Mouse (Mus musculus) hindbrain, embryonic 11.5 days (tissue): Measurements from ENCODE around the gene Eftud2. TPM values are rescaled to one million over a fixed set of nuclear protein-coding genes. Genes with fewer than 3 reads are reported as not detected.

ENCODE experiments used
- ATAC-seq: fragments of 200-750 bp; cut with Nextera tagmentation; 2 replicates; pipeline ENCODE4 v1.8.0; 2017; ENCODE audit warnings: mild to moderate bottlenecking, moderate TSS enrichment, moderate library complexity; ENCODE audit not compliant: low FRiP score
- DNase-seq: peaks from one replicate; pipeline ENCODE4 v3.0.0-alpha.2; 2015; ENCODE audit warnings: low spot score
- H3K27ac ChIP-seq: fragments of 300-500 bp; sonication (generic); 2 replicates; pipeline ENCODE4 v1.5.1; 2014; ENCODE audit warnings: mild to moderate bottlenecking, low read depth, low read length
- H3K27me3 ChIP-seq: fragments of 300-500 bp; sonication (generic); 2 replicates; pipeline ENCODE4 v1.6.1; 2014; ENCODE audit warnings: mild to moderate bottlenecking, low read length, moderate library complexity, mixed read lengths; ENCODE audit not compliant: control insufficient read depth, insufficient read depth
- H3K36me3 ChIP-seq: fragments of 300-500 bp; sonication (generic); 2 replicates; pipeline ENCODE4 v1.6.1; 2014; ENCODE audit warnings: mild to moderate bottlenecking, low read length, moderate library complexity, mixed read lengths; ENCODE audit not compliant: control insufficient read depth, insufficient read depth
- H3K4me1 ChIP-seq: fragments of 300-500 bp; sonication (generic); replicated peaks from 2 replicates; pipeline ENCODE4 v1.6.1; 2014; ENCODE audit warnings: low read length, mixed read lengths; ENCODE audit not compliant: control insufficient read depth, insufficient read depth
- H3K4me2 ChIP-seq: fragments of 300-500 bp; sonication (generic); replicated peaks from 2 replicates; pipeline ENCODE4 v1.6.1; 2014; ENCODE audit warnings: mild to moderate bottlenecking, low read depth, low read length
- H3K4me3 ChIP-seq: fragments of 300-500 bp; sonication (generic); 2 replicates; pipeline ENCODE4 v1.5.1; 2014; ENCODE audit warnings: low read depth, low read length
- H3K9ac ChIP-seq: fragments of 300-500 bp; sonication (generic); 2 replicates; pipeline ENCODE4 v1.6.1; 2014; ENCODE audit warnings: low read depth, low read length
- H3K9me3 ChIP-seq: fragments of 300-500 bp; sonication (generic); 2 replicates; pipeline ENCODE4 v1.6.1; 2016; ENCODE audit warnings: low read length; ENCODE audit not compliant: control insufficient read depth
- WGBS: fragments of 180-500 bp; shearing (Covaris S2); extraction: QIAGEN DNeasy Blood & Tissue Kit; methylation state at CpG from one replicate; pipeline ENCODE4 v1.1.7; 2014; 5-methylcytosine and 5-hydroxymethylcytosine counted together
- polyA plus RNA-seq: library from polyadenylated mRNA; unstranded; fragments of >200 nt; fragmentation: Nextera tagmentation; extraction: Ambion mirVana; gene quantifications from 2 replicates; pipeline ENCODE4 v1.2.1, GENCODE M21; 2014

Eftud2 gene
- polyA plus RNA-seq, 1 experiment from 2014 or later: 205 TPM

- no peaks in the 10 kb centered on the region for H3K4me1 ChIP-seq
- H3K27me3 ChIP-seq: no peaks in the 10 kb centered on the region
- no peak for DNase-seq
- H3K4me3 ChIP-seq: no peak within 1 kb of the TSS
- 90% methylated on average over 4 of the region's 4 CpGs for WGBS
- peaks cover 12% of the 10 kb centered on the region; the same call in 1 of the 2 replicates for H3K36me3 ChIP-seq
- ATAC-seq: no peak
- no peak within 1 kb of the TSS for H3K9ac ChIP-seq
- H3K9me3 ChIP-seq: no peaks in the 10 kb centered on the region
- no peak within 1 kb of the TSS for H3K4me2 ChIP-seq
- no peak within 1 kb of the TSS for H3K27ac ChIP-seq
These were observed 45.2 kb downstream of the Eftud2 start, which contains the start of gene Higd1b for GRCm38 (mm10) chr11:102835549-102835948. Gene Higd1b (plus strand): TSS chr11:102835849.

DNA sequence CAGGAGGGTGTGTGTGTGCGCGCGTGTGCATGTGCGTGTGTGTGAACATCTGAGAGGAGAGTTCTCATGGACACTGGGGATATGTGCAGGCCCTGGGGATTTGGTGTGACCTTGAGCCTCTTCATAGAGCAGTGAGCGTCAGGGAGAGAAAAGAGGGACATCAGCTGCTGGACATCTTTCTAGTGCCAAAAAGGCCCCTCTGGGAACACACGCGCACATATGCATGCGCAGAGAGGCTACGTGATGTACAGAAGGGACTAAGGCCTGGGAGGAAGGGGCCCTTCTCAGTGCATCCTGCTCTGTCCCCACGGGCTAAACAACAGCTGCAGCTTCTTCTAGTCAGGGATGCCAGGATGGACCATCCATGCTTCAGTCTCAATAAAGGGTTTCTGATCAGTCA is 46.6 kb downstream of the Eftud2 start:
- Histone ChIP-seq H3K27ac (no peak overlapping the region), H3K9me3 (no peaks in the 10 kb centered on the region), H3K4me2 (no peak overlapping the region), H3K4me3 (no peak overlapping the region), H3K4me1 (no peaks in the 10 kb centered on the region), H3K27me3 (no peaks in the 10 kb centered on the region), H3K36me3 (peaks cover 7% of the 10 kb centered on the region; the same call in 1 of the 2 replicates), H3K9ac (no peak overlapping the region)
- ATAC-seq (no peak), DNase-seq (no peak)
- 82% methylated on average over 10 of the region's 10 CpGs for WGBS

DNA sequence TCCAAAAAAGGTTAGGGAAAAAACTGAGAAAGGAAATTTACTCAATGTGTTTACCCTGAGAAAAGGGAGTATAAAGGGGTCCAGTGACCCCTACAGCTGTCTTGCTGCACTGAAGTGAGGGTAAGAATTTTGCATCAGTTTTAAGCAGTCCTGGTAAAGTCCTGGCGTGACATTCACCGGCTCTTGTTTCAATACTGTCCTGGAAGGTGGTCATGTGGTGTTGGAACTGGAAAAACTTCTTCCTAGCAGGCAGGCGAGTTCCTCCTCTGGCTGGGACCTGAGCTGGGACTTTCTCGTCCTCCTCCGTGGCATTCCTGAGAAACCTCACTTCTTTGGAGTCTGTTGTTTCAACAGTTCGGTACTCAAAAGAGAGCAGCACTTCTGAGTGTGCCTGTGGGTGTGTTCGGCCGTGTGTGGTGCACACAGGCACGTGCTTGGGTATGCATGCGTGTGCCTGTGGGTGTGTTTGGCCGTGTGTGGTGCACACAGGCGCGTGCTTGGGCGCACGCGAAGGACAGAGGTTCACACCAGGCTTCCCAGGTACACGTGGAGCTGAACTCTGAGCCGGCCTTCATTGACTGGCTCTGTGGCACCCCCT is 48.0 kb downstream of the Eftud2 start:
- Histone ChIP-seq H3K36me3 (no peaks in the 10 kb centered on the region), H3K9me3 (no peaks in the 10 kb centered on the region), H3K9ac (no peak overlapping the region), H3K4me1 (no peaks in the 10 kb centered on the region), H3K27ac (no peak overlapping the region), H3K27me3 (no peaks in the 10 kb centered on the region), H3K4me2 (no peak overlapping the region), H3K4me3 (no peak overlapping the region)
- no peak for DNase-seq
- ATAC-seq: no peak
- 73% methylated on average over 18 of the region's 18 CpGs for WGBS

DNA sequence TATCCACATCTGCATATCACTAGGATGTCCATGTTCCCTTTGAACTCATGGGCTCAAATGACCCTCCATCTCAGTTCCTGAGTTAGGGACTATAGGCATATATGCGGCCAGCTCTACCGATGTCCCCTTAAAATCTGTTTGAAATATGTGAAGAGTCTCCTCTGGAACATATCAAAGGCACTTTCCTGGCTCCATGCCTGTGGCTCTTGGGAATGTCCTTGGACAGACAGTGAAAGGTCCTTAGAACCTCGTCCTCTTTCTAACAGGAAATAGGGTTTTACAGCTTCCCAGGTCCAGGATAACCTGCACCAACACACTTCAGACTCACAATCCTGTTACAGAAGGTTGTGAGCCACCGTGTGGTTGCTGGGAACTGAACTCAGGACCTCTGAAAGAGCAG is 50.5 kb downstream of the Eftud2 start:
- Histone ChIP-seq H3K9me3 (no peaks in the 10 kb centered on the region), H3K9ac (no peak overlapping the region), H3K4me1 (no peaks in the 10 kb centered on the region), H3K27ac (no peak overlapping the region), H3K36me3 (no peaks in the 10 kb centered on the region), H3K27me3 (no peaks in the 10 kb centered on the region), H3K4me3 (no peak overlapping the region), H3K4me2 (no peak overlapping the region)
- 88% methylated on average over 4 of the region's 4 CpGs for WGBS
- DNase-seq (no peak), ATAC-seq (no peak)

DNA sequence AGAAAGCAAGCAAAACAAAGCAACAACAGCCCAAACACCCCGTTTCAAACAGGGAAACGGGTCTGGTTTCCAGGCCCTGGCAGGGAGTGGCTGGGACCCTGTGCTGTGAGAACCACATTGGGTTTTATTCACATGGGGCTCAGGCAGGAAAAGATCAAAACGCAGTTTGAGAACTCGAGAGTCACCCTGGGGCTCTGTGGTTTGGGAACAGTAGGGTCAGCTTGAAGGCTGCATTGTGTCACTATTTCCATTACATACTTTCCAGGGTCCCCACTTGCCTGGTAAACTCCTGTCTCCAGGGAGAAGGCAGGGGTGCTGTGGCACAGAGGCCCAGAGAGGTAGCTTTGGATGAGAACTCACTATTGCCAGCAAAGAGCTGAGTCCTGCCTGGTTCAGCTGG is 53.7 kb downstream of the Eftud2 start:
- no peak overlapping the region for H3K4me3 ChIP-seq
- WGBS: 59% methylated on average over 4 of the region's 4 CpGs
- H3K4me1 ChIP-seq: no peaks in the 10 kb centered on the region
- no peak overlapping the region for H3K9ac ChIP-seq
- H3K27me3 ChIP-seq: no peaks in the 10 kb centered on the region
- no peak for DNase-seq
- H3K4me2 ChIP-seq: no peak overlapping the region
- ATAC-seq: no peak
- no peak overlapping the region for H3K27ac ChIP-seq
- H3K9me3 ChIP-seq: no peaks in the 10 kb centered on the region
- H3K36me3 ChIP-seq: no peaks in the 10 kb centered on the region

GRCm38 (mm10) chr11:102826476-102826875 is 54.3 kb downstream of the Eftud2 start:
- H3K4me3 ChIP-seq: no peak overlapping the region

DNA sequence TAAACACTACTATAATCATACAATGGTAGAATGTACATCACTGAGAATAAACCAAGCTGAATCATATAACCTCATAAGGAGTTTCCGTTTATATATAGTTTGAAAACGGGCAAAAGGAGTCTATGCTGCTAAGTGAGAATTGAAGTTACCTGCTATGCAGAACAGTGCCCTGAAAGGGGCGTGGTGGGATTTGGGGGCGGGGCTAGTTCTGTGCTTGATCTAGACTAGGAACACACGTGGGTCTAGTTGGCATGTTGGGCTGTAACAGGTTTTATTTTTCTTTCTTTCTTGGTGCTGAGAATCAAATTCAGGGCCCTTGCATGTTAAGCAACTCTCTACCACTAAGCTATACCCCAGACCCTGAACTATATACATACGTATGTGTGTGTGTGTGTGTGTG is 59.6 kb downstream of the Eftud2 start:
- peak; percentile 25 for DNase-seq

More at GRCm38 (mm10) chr11:102826476-102826875, 54.3 kb downstream of the Eftud2 start:
- ATAC-seq: no peak
- no peak for DNase-seq
- no peak overlapping the region for H3K9ac ChIP-seq
- no peak overlapping the region for H3K4me2 ChIP-seq
- no peaks in the 10 kb centered on the region for H3K9me3 ChIP-seq
- 62% methylated on average over 2 of the region's 2 CpGs for WGBS
- H3K27me3 ChIP-seq: no peaks in the 10 kb centered on the region
- no peaks in the 10 kb centered on the region for H3K36me3 ChIP-seq
- H3K27ac ChIP-seq: no peak overlapping the region
- H3K4me1 ChIP-seq: no peaks in the 10 kb centered on the region

GRCm38 (mm10) chr11:102820432-102820831 is 60.4 kb downstream of the Eftud2 start:
- no peak overlapping the region for H3K9ac ChIP-seq
- peaks cover 3% of the 10 kb centered on the region for H3K4me1 ChIP-seq
- H3K27me3 ChIP-seq: no peaks in the 10 kb centered on the region; the same call in 1 of the 2 replicates
- no peak for ATAC-seq
- DNase-seq: peak; percentile 9
- no peaks in the 10 kb centered on the region for H3K36me3 ChIP-seq
- no peak overlapping the region for H3K4me2 ChIP-seq
- no peak overlapping the region for H3K27ac ChIP-seq
- 8% methylated on average over 3 of the region's 3 CpGs for WGBS
- H3K9me3 ChIP-seq: no peaks in the 10 kb centered on the region
- no peak overlapping the region for H3K4me3 ChIP-seq

More for the DNA sequence above, 59.6 kb downstream of the Eftud2 start:
- Histone ChIP-seq H3K27ac (no peak overlapping the region), H3K4me3 (no peak overlapping the region), H3K4me2 (no peak overlapping the region), H3K27me3 (no peaks in the 10 kb centered on the region; the same call in 1 of the 2 replicates), H3K4me1 (peaks cover 3% of the 10 kb centered on the region), H3K9ac (no peak overlapping the region), H3K36me3 (no peaks in the 10 kb centered on the region), H3K9me3 (no peaks in the 10 kb centered on the region)
- ATAC-seq: no peak
- 58% methylated on average over 6 of the region's 6 CpGs for WGBS

- no peaks in the 10 kb centered on the region; the same call in 1 of the 2 replicates for H3K27me3 ChIP-seq
- peaks cover 3% of the 10 kb centered on the region for H3K4me1 ChIP-seq
- no peak overlapping the region; the same call in 1 of the 2 replicates for H3K9ac ChIP-seq
- peak overlapping the region; percentile 87 for H3K4me3 ChIP-seq
- no peaks in the 10 kb centered on the region for H3K36me3 ChIP-seq
- WGBS: 5% methylated on average over 14 of the region's 14 CpGs
- peak overlapping the region; percentile 96; the same call in 1 of the 2 replicates for H3K27ac ChIP-seq
- ATAC-seq (no peak), DNase-seq (peak; percentile 10)
- peak overlapping the region; percentile 83 for H3K4me2 ChIP-seq
- H3K9me3 ChIP-seq: no peaks in the 10 kb centered on the region
These were observed 60.9 kb downstream of the Eftud2 start for GRCm38 (mm10) chr11:102819783-102820385.
